Mouse (Mus musculus) testis, adult 2 months (tissue): Measurements from ENCODE around the gene Tex101. TPM values are rescaled to one million over a fixed set of nuclear protein-coding genes. Genes with fewer than 3 reads are reported as not detected.
"Not testable (repeated sequence)": the region's sequence is repeated elsewhere in the genome, so short reads cannot be mapped to it uniquely, and the experiment has no call there.

Experiments used
- H3K27ac ChIP-seq: fragments of 200-500 bp; 2 replicates; pipeline ENCODE4 v1.5.1; 2012; ENCODE audit warnings: low read depth, low read length; ENCODE audit not compliant: control insufficient read depth, insufficient read depth
- H3K27me3 ChIP-seq: fragments of 200-500 bp; 2 replicates; pipeline ENCODE4 v1.6.1; 2012; ENCODE audit warnings: mild to moderate bottlenecking, low read length, moderate library complexity; ENCODE audit not compliant: control insufficient read depth, insufficient read depth
- H3K36me3 ChIP-seq: fragments of 200-500 bp; 2 replicates; pipeline ENCODE4 v1.6.1; 2012; ENCODE audit warnings: mild to moderate bottlenecking, low read length; ENCODE audit not compliant: control insufficient read depth, insufficient read depth
- H3K4me1 ChIP-seq: fragments of 200-500 bp; 2 replicates; pipeline ENCODE4 v1.6.1; 2012; ENCODE audit warnings: low read length; ENCODE audit not compliant: control insufficient read depth, insufficient read depth
- H3K4me3 ChIP-seq: fragments of 200-500 bp; 2 replicates; pipeline ENCODE4 v1.5.1; 2012; ENCODE audit warnings: low read depth, mild to moderate bottlenecking, low read length, moderate library complexity, mixed read lengths; ENCODE audit not compliant: control insufficient read depth
- CTCF ChIP-seq: fragments of 200-500 bp; IDR thresholded peaks from 2 replicates; pipeline ENCODE4 v1.5.1; 2012; ENCODE audit warnings: low read depth, mild to moderate bottlenecking, inconsistent platforms, low read length, moderate library complexity; ENCODE audit not compliant: control insufficient read depth, insufficient read depth, insufficient replicate concordance
- POLR2A ChIP-seq: fragments of 200-500 bp; IDR thresholded peaks from 2 replicates; pipeline ENCODE4 v1.6.1; 2012; ENCODE audit warnings: low read depth, mild to moderate bottlenecking, inconsistent platforms, low read length, moderate library complexity; ENCODE audit not compliant: control insufficient read depth
- polyA plus RNA-seq: library from polyadenylated mRNA; depleted of rRNA; stranded (reverse); fragments of >200 nt; gene quantifications from 2 replicates; pipeline ENCODE4 v1.2.3, GENCODE M21; 2012; rRNA removed

Gene Tex101
- polyA plus RNA-seq, result 418 and 545 TPM in 2 replicates

GRCm38 (mm10) chr7:24676575-24676974 is at the start of gene Tex101:
TSS of gene Tex101 (minus strand) at chr7:24676675.
- H3K36me3 ChIP-seq, result no peaks in the 10 kb centered on the region
- peak within 1 kb of the TSS; percentile 64 for H3K4me3 ChIP-seq
- H3K27me3 ChIP-seq, result no peaks in the 10 kb centered on the region
- peak within 1 kb of the TSS; percentile 81 for H3K27ac ChIP-seq
- H3K4me1 ChIP-seq, result peaks cover 7% of the 10 kb centered on the region; the same call in 1 of the 2 replicates
- no peak; the same call in 1 of the 2 replicates for TF ChIP-seq POLR2A
- TF ChIP-seq CTCF, result no peak

GRCm38 (mm10) chr7:24715039-24715438 is 38.6 kb upstream of the Tex101 start:
- no peak overlapping the region for H3K27ac ChIP-seq
- H3K36me3 ChIP-seq, result no peaks in the 10 kb centered on the region
- no peaks in the 10 kb centered on the region for H3K4me1 ChIP-seq
- no peaks in the 10 kb centered on the region for H3K27me3 ChIP-seq
- no peak for TF ChIP-seq CTCF
- TF ChIP-seq POLR2A, result no peak
- H3K4me3 ChIP-seq, result no peak overlapping the region

- TF ChIP-seq CTCF (no peak), POLR2A (peak; percentile 96; the same call in 1 of the 2 replicates)
- Histone ChIP-seq H3K36me3 (no peaks in the 10 kb centered on the region), H3K4me3 (peak within 1 kb of the TSS; percentile 90), H3K27me3 (no peaks in the 10 kb centered on the region), H3K4me1 (peaks cover 6% of the 10 kb centered on the region), H3K27ac (peak within 1 kb of the TSS; percentile 92)
Observed at GRCm38 (mm10) chr7:24708832-24709292, 32.4 kb upstream of the Tex101 start, which contains the start of gene BC049730. TSS of gene BC049730 (plus strand) at chr7:24709242.

GRCm38 (mm10) chr7:24702841-24703240 is 26.4 kb upstream of the Tex101 start:
- H3K27me3 ChIP-seq, H3K4me3 ChIP-seq, H3K27ac ChIP-seq, H3K4me1 ChIP-seq, H3K36me3 ChIP-seq: not testable (repeated sequence)

DNA sequence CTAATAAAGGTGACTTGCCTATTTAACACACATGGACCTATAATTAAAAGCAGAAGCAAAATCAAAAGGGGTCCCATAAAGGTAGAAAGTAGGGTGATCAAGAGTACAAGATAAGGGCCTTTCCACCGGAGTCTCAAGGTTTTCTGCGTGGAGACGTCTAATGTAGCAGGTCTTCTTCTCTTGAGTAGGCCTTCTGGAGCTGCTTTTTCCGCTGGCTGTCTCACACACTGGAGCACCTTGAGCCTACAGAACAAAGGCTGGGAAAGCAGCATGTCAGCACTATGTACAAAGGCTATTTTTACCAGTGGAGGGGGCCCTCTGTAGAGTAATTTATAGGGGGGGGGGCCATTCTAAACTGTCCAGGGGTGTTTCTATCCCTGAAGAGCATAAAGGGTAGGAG is 21.4 kb upstream of the Tex101 start:
- not testable (repeated sequence) for H3K36me3 ChIP-seq, H3K4me1 ChIP-seq, H3K4me3 ChIP-seq, H3K27me3 ChIP-seq, H3K27ac ChIP-seq

- not testable (repeated sequence) for H3K27ac ChIP-seq, H3K36me3 ChIP-seq, H3K27me3 ChIP-seq, H3K4me3 ChIP-seq, H3K4me1 ChIP-seq
Observed at GRCm38 (mm10) chr7:24692693-24693092, 16.2 kb upstream of the Tex101 start.

DNA sequence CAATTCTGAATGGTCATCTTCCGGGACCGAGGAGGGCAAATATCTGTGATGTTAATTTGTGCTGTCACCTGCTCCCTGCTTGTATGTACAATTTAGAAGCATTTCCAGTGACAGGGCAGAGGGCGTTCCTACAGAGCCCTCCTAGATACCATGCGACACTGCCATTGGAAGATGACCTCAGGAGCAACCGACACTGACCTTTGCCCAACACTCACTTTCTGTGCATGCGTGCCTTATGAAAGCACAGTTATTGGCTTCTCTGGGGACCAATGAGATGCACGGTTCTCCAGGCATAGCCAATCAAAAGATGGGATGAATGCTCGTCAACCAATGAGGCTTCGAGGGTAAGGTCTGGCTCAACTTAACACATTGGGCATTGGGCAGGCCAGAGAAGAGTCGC is 11.0 kb upstream of the Tex101 start:
- H3K4me3 ChIP-seq, result peak overlapping the region; percentile 71
- H3K36me3 ChIP-seq, H3K27me3 ChIP-seq, H3K4me1 ChIP-seq: not testable (repeated sequence)
- TF ChIP-seq POLR2A, result peak; percentile 58; the same call in 1 of the 2 replicates
- peak overlapping the region; percentile 85 for H3K27ac ChIP-seq

DNA sequence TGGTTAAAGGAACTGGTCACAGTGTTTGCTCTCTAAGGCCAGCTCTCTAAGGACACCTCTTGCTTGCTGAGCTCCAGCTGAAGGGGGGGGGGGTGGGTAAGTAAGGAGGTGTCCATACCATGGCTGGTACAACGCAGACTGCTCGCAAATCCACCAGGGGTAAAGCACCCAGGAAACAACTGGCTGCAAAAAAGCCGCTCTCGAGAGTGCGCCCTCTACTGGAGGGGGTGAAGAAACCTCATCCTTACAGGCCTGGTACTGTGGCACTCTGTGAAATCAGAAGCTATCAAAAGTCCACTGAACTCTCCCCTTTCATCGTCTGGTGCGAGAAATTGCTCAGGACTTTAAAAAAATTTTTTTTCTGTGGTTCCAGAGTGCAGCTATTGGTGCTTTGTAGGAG is 7.6 kb upstream of the Tex101 start:
- H3K4me1 ChIP-seq, H3K27me3 ChIP-seq, H3K4me3 ChIP-seq, H3K27ac ChIP-seq, H3K36me3 ChIP-seq: not testable (repeated sequence)

DNA sequence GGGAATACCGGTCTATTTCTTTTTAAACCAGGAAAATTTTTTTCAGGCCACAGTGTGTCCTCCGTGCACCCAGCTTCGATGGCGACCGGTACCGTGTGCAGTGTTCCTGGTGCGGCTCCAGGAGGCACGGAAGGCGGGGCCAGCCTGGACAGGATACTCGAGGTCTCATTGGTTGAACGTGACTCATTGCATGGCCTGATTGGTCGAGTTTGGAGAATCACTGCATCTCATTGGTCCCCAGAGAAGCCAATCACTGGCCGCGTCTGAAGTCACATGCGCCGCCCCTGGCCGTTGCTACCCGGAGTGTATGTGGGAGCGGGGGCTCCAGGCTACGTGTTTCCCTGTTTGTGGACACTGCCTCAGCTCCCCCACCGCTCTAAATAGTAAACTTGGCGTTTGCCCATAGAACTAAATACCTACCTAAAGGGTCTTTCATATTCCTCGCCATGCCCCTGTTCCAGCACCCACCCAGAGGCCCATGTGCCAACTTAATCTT is 4.5 kb downstream of the Tex101 start:
- TF ChIP-seq CTCF (no peak), POLR2A (peak; percentile 97)
- H3K27ac ChIP-seq, result peak overlapping the region; percentile 99

More for the DNA sequence above, 4.5 kb downstream of the Tex101 start:
- Histone ChIP-seq H3K27me3 (no peaks in the 10 kb centered on the region), H3K36me3 (peaks cover 6% of the 10 kb centered on the region), H3K4me3 (peak overlapping the region; percentile 94), H3K4me1 (peaks cover 4% of the 10 kb centered on the region; the same call in 1 of the 2 replicates)
